Mouse (Mus musculus): Measurements from ENCODE around the gene Ccdc73.

DNA sequence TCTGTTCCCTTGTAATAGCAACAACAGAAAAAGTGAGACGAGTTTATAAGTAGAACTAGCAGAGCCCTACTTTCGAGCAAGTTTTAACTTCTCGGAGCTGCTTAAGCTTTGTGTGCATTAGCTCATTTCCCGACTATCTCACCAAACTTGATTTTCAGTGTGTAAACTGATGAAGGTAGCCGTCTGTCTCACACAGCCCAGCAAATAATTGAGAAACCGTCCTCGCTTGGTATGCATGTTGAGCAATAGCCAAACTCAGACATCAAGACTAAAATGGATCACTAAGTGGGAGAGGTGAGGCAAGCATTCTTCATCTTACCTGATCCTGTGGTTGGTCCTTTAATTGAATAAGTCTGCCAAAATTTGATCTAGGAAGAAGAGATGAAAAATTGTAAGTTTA is 25.9 kb upstream of the Ccdc73 start:
- TF ChIP-seq POLR2AphosphoS2 (IDR thresholded peaks at IDR 0.05; ENCODE audit: low read depth, low read length): no peak
- no peak for TF ChIP-seq ZC3H11A (IDR thresholded peaks at IDR 0.05; ENCODE audit: low read depth, low read length)
- TF ChIP-seq CTCF (conservative IDR thresholded peaks at IDR 0.05 in 1 of 2, IDR thresholded peaks at IDR 0.05 in 1 of 2; ENCODE audit: low read depth in 2 of 2, low read length in 2 of 2): no peak
- TF ChIP-seq POLR2A (IDR thresholded peaks at IDR 0.05; ENCODE audit: low read depth, low read length): no peak
- TF ChIP-seq CHD1 (IDR thresholded peaks at IDR 0.05; ENCODE audit: low read depth, low read length): no peak
- no peak for TF ChIP-seq USF1 (IDR thresholded peaks at IDR 0.05; ENCODE audit: low read depth, low read length)
- TF ChIP-seq GABPA (IDR thresholded peaks at IDR 0.05; ENCODE audit: insufficient replicate concordance, low read depth, low read length): no peak
- TF ChIP-seq USF2 (conservative IDR thresholded peaks at IDR 0.05; ENCODE audit: low read depth, low read length): no peak
- no peak for TF ChIP-seq CHD2 (IDR thresholded peaks at IDR 0.05; ENCODE audit: low read length)
- no peak for TF ChIP-seq TCF12 (IDR thresholded peaks at IDR 0.05; ENCODE audit: low read depth, low read length)
- no peak for TF ChIP-seq ZNF384 (IDR thresholded peaks at IDR 0.05; ENCODE audit: low read depth, low read length)
- no peak for TF ChIP-seq E2F4 (IDR thresholded peaks at IDR 0.05; ENCODE audit: insufficient replicate concordance, low read depth, low read length)
- TF ChIP-seq ETS1 (conservative IDR thresholded peaks at IDR 0.05; ENCODE audit: low read depth, low read length): no peak

Measured in CH12.LX (cell line).